Mouse (Mus musculus): ENCODE measurements around the gene Emx2.

DNA sequence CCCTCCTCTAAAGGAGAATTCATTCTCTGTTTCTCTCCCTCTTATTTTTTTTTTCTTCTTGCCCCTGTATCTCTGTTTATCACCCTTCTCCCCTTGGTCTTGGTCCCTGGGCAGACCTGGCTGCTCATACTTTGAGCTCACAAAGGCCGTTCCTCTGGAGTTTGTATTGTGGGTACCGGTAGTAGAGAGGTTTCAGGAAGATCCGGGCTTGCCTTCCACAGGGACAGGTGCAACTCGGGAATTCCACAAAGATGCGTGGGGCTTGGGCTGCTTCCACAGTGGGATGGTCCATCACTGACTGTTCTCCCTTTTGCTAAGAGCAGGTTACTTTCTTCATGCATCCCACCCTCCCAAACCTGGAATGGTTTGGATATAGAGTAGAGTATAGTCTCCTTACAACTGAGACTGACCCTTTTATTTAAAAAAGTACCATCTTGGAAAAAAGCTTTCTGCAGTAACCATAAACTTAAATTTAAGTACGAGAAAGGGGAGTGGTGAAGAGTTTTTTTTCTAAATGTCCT, 8.3 kb downstream of the Emx2 start:
- TF ChIP-seq CTCF (IDR thresholded peaks at IDR 0.05; ENCODE audit: control insufficient read depth, insufficient read depth, insufficient read length), result no peak
- TF ChIP-seq MYOG (IDR thresholded peaks at IDR 0.05; ENCODE audit: control insufficient read depth, extremely low read depth, insufficient read length), result no peak
- TF ChIP-seq USF1 (IDR thresholded peaks at IDR 0.05; ENCODE audit: low read depth), result no peak
- TF ChIP-seq CEBPB (IDR thresholded peaks at IDR 0.05; ENCODE audit: low read depth), result no peak
- no peak for TF ChIP-seq MYOD1 (IDR thresholded peaks at IDR 0.05; ENCODE audit: control insufficient read depth, insufficient read length, low read depth)
- TF ChIP-seq MAX (IDR thresholded peaks at IDR 0.05), result no peak
- no peak for TF ChIP-seq FOSL1 (IDR thresholded peaks at IDR 0.05; ENCODE audit: insufficient read depth, low read length, poor library complexity, severe bottlenecking)
